Mouse (Mus musculus): ENCODE measurements around the gene Cdhr3.

DNA sequence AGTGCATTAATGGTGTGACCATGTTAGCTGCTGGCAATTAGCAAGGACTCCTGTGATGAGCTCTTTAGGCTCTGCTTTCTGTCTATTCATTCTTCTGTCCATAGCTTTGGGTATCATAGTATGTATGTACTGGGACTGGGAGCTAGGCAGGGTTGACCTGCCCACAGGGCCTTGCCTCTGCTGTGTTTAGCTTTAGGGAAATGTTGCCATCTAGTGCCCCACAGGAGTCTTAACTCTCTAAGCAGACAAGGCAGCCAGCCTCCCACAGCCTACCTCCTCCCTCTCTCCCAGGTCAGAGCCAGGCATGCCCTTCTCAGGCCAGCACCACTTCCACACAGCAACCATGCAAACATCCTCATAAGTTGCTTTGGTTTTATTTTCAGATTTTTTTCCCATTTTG, 16.9 kb upstream of the Cdhr3 start:
- TF ChIP-seq MAX (IDR thresholded peaks at IDR 0.05; ENCODE audit: low read length) (no peak), HCFC1 (IDR thresholded peaks at IDR 0.05; ENCODE audit: low read depth, low read length) (no peak), TCF12 (IDR thresholded peaks at IDR 0.05; ENCODE audit: low read depth, low read length) (no peak), CHD2 (IDR thresholded peaks at IDR 0.05; ENCODE audit: low read length) (no peak)

All from CH12.LX (cell line).